Mouse (Mus musculus) lung, postnatal 14 days (tissue): ENCODE measurements around the gene Sh3rf3.

Experiments
- DNase-seq: peaks from one replicate; pipeline ENCODE4 v3.0.0; 2021

Gene Sh3rf3

GRCm38 (mm10) chr10:58855199-58855751 is 42.1 kb downstream of the Sh3rf3 start:
- DNase-seq, result peak; percentile 13

- DNase-seq, result no peak
Measured at GRCm38 (mm10) chr10:58855814-58856213, 42.7 kb downstream of the Sh3rf3 start.

GRCm38 (mm10) chr10:58856742-58857141 is 43.6 kb downstream of the Sh3rf3 start:
- DNase-seq, result no peak

GRCm38 (mm10) chr10:58864735-58865134 is 51.6 kb downstream of the Sh3rf3 start:
- DNase-seq, result no peak

- DNase-seq, result no peak
Measured at GRCm38 (mm10) chr10:58867536-58867935, 54.4 kb downstream of the Sh3rf3 start.

- DNase-seq, result no peak
Measured at GRCm38 (mm10) chr10:58869836-58870235, 56.7 kb downstream of the Sh3rf3 start.

- no peak for DNase-seq
Measured at GRCm38 (mm10) chr10:58871149-58871820, 58.1 kb downstream of the Sh3rf3 start.

GRCm38 (mm10) chr10:58871821-58872577 is 58.8 kb downstream of the Sh3rf3 start:
- no peak for DNase-seq

- DNase-seq, result no peak
Measured at GRCm38 (mm10) chr10:58877835-58878234, 64.7 kb downstream of the Sh3rf3 start.

GRCm38 (mm10) chr10:58878636-58879035 is 65.5 kb downstream of the Sh3rf3 start:
- no peak for DNase-seq

GRCm38 (mm10) chr10:58882741-58883140 is 69.6 kb downstream of the Sh3rf3 start:
- DNase-seq, result no peak

- DNase-seq, result no peak
Measured at GRCm38 (mm10) chr10:58885351-58885750, 72.2 kb downstream of the Sh3rf3 start.

GRCm38 (mm10) chr10:58885816-58886215 is 72.7 kb downstream of the Sh3rf3 start:
- DNase-seq, result no peak

- DNase-seq, result no peak
Measured at GRCm38 (mm10) chr10:58890671-58891439, 77.7 kb downstream of the Sh3rf3 start.

- no peak for DNase-seq
Measured at GRCm38 (mm10) chr10:58895431-58895830, 82.3 kb downstream of the Sh3rf3 start.

- no peak for DNase-seq
Measured at GRCm38 (mm10) chr10:58897009-58897543, 83.9 kb downstream of the Sh3rf3 start.

- no peak for DNase-seq
Measured at GRCm38 (mm10) chr10:58905253-58905652, 92.1 kb downstream of the Sh3rf3 start.

GRCm38 (mm10) chr10:58907001-58907443 is 93.9 kb downstream of the Sh3rf3 start:
- no peak for DNase-seq

- DNase-seq, result no peak
Measured at GRCm38 (mm10) chr10:58908451-58908850, 95.3 kb downstream of the Sh3rf3 start.

- DNase-seq, result no peak
Measured at GRCm38 (mm10) chr10:58915301-58916245, 102.4 kb downstream of the Sh3rf3 start.

- no peak for DNase-seq
Measured at GRCm38 (mm10) chr10:58921643-58922188, 108.6 kb downstream of the Sh3rf3 start.
